Mouse (Mus musculus) lung, postnatal 0 days (tissue): ENCODE data around the gene Icam1.

Experiments
- CTCF ChIP-seq: IDR thresholded peaks from 2 replicates; pipeline ENCODE4 v1.5.1; 2016; ENCODE audit warnings: antibody characterized with exemption, mild to moderate bottlenecking
- EP300 ChIP-seq: IDR thresholded peaks from 2 replicates; pipeline ENCODE4 v1.6.1; 2016; ENCODE audit warnings: antibody characterized with exemption, mild to moderate bottlenecking, control low read depth

DNA sequence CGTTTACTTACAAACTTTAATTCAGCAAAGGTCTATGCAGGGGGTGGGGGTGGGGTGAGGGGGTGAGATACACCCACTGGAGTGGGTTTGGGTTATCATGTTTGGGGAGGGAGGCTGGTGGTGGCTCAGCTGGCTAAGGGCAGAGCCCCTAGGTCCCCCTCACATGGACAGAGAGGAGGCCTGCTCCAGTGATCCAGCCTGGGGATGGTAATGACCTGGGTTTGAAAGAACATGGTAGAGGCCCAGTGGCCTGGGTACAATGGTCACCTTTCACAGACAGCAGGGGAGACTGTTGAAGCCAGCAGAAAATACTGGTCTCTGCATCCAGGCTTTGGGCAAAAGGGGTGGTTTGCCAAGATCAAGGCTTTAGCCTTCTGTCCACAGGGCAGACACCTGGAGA lies 58.4 kb downstream of the Icam1 start:
- TF ChIP-seq CTCF (no peak), EP300 (no peak)
